Mouse (Mus musculus) embryonic facial prominence, embryonic 10.5 days (tissue): ENCODE results near the gene Tut1. TPM values are rescaled to one million over a fixed set of nuclear protein-coding genes. Genes with fewer than 3 reads are reported as not detected.

Experiments used
- DNase-seq: peaks from one replicate; pipeline ENCODE4 v3.0.0-alpha.2; 2017; ENCODE audit warnings: low spot score
- H3K27ac ChIP-seq: fragments of 300-500 bp; sonication (generic); replicated peaks from 2 replicates; pipeline ENCODE4 v1.5.1; 2016; ENCODE audit warnings: mild to moderate bottlenecking
- H3K27me3 ChIP-seq: fragments of 300-500 bp; sonication (generic); replicated peaks from 2 replicates; pipeline ENCODE4 v1.6.1; 2016; ENCODE audit warnings: low read depth, mild to moderate bottlenecking; ENCODE audit not compliant: poor library complexity, severe bottlenecking
- H3K36me3 ChIP-seq: fragments of 300-500 bp; sonication (generic); replicated peaks from 2 replicates; pipeline ENCODE4 v1.6.1; 2016; ENCODE audit warnings: mild to moderate bottlenecking, moderate library complexity
- H3K4me1 ChIP-seq: fragments of 300-500 bp; sonication (generic); 2 replicates; pipeline ENCODE4 v1.6.1; 2016
- H3K4me3 ChIP-seq: fragments of 300-500 bp; sonication (generic); 2 replicates; pipeline ENCODE4 v1.5.1; 2016; ENCODE audit warnings: mild to moderate bottlenecking, moderate library complexity
- H3K9me3 ChIP-seq: fragments of 300-500 bp; sonication (generic); 2 replicates; pipeline ENCODE4 v1.6.1; 2016; ENCODE audit warnings: mild to moderate bottlenecking
- WGBS: fragments of 180-500 bp; shearing (Covaris S2); methylation state at CpG from one replicate; pipeline ENCODE4 v1.1.7; 2016; 5-methylcytosine and 5-hydroxymethylcytosine counted together
- polyA plus RNA-seq: library from polyadenylated mRNA; unstranded; fragments of >200 nt; fragmentation: Nextera tagmentation; extraction: Ambion mirVana; gene quantifications from 2 replicates; pipeline ENCODE4 v1.2.1, GENCODE M21; 2016

Gene Tut1
- polyA plus RNA-seq, 1 experiment from 2014 or later = 45.2 TPM

DNA sequence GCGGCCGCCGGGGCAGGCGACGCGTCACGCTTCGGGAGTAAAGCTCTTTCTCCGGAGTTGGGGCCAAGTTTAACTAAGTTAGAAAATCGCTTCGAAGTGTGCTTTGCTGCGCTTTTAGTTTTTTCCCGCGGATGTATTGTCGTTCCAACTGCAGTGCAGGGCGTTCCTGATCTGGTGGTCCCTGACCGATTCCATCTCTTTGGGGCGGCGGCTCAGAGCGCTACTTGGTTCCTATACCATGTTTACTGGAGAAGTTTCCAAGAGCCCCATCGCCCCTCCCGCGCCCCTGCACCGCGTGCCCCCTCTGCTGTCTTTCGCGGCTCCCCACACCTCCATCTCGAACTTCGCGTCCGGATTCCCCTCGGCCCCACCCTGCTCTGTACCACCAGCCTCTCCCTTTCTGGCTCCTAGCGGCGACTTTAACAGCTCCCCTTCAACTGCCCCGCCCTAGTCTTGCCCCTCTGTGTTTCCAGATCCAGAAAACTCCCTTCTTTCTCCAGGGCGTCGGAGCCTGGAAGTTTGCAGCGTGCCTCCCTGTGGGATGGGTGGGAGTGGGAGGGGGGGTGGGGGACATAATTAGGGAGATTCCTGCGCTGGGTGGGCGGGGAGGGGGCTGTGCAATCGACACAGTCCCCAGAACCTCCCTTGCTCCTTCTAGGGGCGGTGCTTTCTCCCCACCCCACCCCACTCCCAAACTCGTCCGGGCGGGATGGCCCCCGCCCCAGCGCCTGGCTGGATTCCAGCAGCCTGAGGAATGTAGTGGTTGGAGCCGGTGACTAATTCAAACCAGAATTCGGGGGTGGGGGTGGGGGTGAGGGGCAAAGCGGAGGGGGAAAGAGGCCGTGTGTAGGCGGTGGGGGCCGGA is 36.2 kb downstream of the Tut1 start:
- H3K27me3 ChIP-seq = peaks cover 47% of the 10 kb centered on the region
- H3K36me3 ChIP-seq = no peaks in the 10 kb centered on the region
- under 1% methylated on average over 53 of the region's 53 CpGs for WGBS
- H3K27ac ChIP-seq = peak overlapping the region; percentile 88
- H3K4me1 ChIP-seq = peaks cover 67% of the 10 kb centered on the region
- H3K9me3 ChIP-seq = no peaks in the 10 kb centered on the region
- peak overlapping the region; percentile 79 for H3K4me3 ChIP-seq
- peak; percentile 91 for DNase-seq

DNA sequence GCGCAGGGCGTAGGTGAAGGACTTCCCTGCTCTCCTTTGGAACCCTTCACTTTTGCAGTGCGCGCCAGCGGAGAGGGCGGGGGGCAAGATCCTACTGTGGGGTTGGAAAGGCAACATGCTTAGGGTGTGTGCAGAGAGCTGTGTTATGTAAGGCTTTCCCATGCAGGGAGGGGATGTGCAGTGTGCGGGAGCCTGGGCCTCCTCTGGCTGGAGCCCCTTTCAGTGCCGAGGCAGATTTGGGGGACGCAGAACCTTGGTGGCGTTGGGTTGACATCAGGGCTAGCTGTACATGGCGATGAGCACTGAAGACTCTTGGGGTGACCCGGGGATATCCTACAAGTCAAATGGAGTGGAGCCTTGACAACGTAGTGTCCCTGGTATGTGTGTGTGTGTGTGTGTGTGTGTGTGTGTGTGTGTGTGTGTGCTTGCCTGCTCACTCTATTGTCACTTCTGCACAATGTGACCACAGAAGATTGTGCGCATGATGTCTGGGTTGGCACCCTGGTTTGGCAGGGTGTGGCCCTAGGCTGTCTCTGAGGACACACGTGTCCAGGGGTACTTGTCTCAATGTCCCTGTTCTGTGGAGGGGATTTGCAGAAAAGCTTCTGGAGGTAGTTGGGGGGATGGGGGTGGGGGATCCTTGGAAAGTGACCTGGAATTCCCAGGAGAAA is 36.9 kb downstream of the Tut1 start:
- no peak for DNase-seq
- 16% methylated on average over 15 of the region's 15 CpGs for WGBS
- peak overlapping the region; percentile 88 for H3K27ac ChIP-seq

DNA sequence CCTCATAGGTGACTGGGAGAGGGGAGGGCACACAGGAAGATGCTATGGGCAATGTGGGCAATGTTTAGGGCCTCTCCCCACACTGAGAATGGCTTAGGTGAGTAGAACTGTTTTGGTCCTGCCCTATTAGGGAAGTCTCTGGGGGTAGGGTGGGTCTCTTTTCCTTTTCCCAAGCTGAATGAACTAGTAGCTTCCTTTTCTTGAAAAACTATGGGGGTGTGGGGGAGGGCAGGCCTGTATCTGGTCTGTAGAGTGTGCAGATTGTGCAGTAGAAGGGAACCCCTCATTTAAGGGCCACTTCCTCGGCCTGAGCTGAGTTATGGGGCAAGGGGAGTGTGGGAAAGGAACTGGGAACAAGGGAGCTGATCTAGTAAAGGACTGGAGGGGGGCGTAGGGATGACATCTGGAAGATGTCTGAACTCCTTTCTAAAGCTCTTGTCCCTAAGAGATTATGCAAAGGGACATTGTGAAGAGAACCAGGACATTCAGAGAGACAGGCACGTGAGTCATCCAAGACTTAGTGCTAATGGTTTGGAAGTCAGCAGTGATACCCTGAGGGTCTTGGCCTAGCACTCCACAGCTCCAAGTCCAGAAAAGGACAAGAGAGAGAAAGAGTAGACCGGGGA is 37.7 kb downstream of the Tut1 start:
- Histone ChIP-seq H3K27ac (peak overlapping the region; percentile 88), H3K27me3 (peaks cover 47% of the 10 kb centered on the region), H3K4me3 (peak overlapping the region; percentile 79; the same call in 1 of the 2 replicates), H3K36me3 (no peaks in the 10 kb centered on the region), H3K9me3 (no peaks in the 10 kb centered on the region), H3K4me1 (peaks cover 62% of the 10 kb centered on the region)
- DNase-seq = no peak
- 65% methylated on average over 4 of the region's 4 CpGs for WGBS

More for the DNA sequence above, 36.9 kb downstream of the Tut1 start:
- H3K9me3 ChIP-seq = no peaks in the 10 kb centered on the region
- peak overlapping the region; percentile 79 for H3K4me3 ChIP-seq
- H3K4me1 ChIP-seq = peaks cover 62% of the 10 kb centered on the region
- no peaks in the 10 kb centered on the region for H3K36me3 ChIP-seq
- peaks cover 47% of the 10 kb centered on the region for H3K27me3 ChIP-seq

DNA sequence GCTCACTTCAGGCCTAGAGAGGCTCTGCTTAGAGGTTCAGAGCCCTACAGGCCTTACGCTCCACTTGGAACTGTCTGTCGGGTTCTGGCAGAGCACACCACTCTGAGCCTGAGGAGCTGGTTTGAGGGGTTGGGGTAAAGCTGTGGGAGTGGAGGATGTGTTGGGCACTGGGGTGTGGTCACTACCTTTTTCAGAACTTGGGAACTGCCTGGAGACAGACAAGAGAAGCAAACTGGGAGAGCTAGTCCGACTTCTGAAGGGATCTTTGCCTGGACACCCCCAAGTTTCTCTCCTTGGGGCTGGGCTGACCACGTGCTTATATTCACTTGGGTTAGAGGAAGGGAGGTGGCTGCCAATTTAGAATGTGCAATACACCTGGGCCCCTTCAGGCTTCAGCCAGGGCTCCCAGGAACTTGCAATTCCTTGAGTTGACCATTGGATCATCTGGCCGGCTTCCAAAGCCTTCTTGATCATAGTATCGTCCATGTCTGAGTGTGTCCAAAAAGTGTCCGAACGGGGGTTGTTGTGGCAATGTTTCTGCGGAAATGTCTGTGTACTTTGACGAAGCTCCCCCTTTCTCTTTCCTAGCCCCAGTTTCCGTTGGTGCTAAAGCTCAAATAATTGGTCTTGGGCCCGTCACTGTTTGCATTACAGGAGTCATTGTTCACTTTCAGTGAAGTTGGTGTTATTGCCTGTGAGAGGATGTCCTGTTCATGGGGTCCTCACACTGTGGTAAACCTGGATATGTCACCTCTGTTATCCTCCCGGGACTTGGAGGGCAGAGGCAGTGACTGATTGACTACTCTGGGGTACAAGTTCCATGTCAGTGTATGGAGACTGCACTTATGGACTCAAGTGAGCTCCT is 38.5 kb downstream of the Tut1 start:
- H3K36me3 ChIP-seq = no peaks in the 10 kb centered on the region
- H3K4me1 ChIP-seq = peaks cover 62% of the 10 kb centered on the region
- H3K9me3 ChIP-seq = no peaks in the 10 kb centered on the region
- peak overlapping the region; percentile 79; the same call in 1 of the 2 replicates for H3K4me3 ChIP-seq
- 82% methylated on average over 13 of the region's 13 CpGs for WGBS
- H3K27ac ChIP-seq = peak overlapping the region; percentile 88
- no peak for DNase-seq
- peaks cover 47% of the 10 kb centered on the region for H3K27me3 ChIP-seq

DNA sequence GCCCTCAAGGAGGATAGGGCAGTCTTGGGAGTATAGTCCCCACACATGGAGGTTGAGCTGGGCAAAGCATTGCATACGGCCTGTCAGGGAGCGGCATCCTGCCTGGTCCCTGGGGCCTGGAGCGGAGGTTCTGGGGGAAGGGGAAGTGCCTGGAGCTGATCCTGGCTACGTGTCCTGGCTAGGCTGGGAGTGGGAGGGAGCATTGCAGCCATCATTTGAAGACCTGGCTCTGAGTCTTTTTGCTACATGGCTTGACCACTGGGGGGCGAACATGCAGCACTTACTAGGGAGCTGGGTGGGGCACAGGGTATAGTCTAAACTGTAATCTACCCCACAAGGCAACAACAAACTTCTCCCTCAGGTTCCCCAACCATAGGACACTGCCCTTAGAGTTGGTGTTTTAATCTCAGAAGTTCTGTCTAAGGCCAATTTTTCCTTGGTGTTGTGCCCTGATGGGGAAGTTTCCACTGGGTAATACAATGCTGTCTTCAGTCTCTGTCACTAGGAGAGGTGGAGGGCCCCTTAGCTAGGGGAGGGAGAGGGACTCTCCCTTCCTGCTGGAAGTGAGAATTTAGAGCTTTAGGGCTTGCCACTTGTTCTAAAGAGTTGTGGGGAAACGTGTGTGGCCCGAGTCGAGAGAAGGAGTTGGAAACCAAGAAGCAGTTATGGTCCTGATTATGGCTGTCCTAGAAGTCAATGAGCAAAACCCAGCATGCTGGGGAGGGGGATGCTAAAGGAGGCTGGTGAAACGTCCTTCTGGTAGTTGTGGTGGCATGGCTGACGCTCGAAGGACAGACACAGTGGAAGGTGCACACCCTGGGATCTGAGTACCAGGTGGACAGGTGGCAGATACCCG is 39.4 kb downstream of the Tut1 start:
- Histone ChIP-seq H3K27me3 (peaks cover 39% of the 10 kb centered on the region), H3K4me1 (peaks cover 64% of the 10 kb centered on the region), H3K36me3 (no peaks in the 10 kb centered on the region), H3K27ac (peak overlapping the region; percentile 55), H3K9me3 (no peaks in the 10 kb centered on the region), H3K4me3 (peak overlapping the region; percentile 25; the same call in 1 of the 2 replicates)
- WGBS = 32% methylated on average over 12 of the region's 12 CpGs
- peak; percentile 80 for DNase-seq

DNA sequence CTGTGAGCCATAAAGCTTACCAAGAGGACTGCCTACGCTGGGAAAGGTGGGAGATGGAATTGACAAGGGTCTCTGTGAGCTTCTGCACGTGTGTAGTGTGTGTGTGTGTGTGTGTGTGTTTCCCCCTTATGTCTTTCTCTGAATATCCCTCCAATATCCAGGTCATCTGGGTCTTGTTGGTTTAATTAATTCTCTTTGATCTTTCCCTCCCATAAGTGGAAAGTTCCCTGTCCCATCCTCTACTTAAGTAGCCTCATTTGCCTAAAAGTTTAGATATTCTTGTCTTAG is 39.9 kb downstream of the Tut1 start:
- Histone ChIP-seq H3K4me1 (peaks cover 59% of the 10 kb centered on the region), H3K9me3 (no peaks in the 10 kb centered on the region), H3K27me3 (peaks cover 33% of the 10 kb centered on the region), H3K27ac (no peak overlapping the region; the same call in 1 of the 2 replicates), H3K4me3 (no peak overlapping the region), H3K36me3 (no peaks in the 10 kb centered on the region)
- DNase-seq = no peak
- 66% methylated on average over 2 of the region's 2 CpGs for WGBS

DNA sequence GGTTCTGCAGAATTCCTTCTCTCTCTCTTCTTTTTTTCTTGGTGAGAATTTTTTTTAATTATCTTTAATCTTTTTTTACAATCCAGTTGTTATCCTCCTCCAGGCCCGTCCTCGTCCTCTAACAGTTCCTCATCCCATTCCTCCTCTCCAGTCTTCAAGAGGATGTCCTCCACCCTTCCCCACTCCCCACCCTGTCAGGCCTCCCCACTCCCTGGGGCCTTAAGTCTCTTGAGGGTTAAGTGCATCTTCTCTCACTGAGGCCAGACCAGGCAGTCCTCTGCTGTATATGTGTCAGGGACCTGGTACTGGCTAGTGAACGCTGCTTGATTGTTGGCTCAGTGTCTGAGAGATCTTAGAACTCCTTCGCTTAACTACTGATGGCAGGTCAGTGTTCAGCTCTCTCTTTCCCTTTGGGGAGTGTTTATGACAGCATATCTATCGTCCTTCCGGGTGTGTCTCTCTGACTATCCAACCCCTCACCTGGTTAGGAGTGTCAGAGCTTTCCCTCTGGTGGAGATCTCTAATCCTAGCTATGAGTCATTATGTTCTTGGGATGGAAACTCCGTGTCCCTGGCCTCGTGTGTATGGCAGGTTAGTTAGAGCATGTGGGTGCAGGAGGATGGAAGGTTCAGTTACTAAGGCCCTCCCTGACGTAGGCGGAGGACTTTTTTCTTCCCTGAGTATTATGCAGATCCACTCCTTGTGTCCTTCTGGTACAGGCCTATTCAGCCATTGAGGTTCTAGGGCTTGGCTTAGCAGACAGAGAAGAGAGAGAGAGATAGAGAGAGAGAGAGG is 41.4 kb downstream of the Tut1 start:
- Histone ChIP-seq H3K9me3 (no peaks in the 10 kb centered on the region), H3K27me3 (peaks cover 21% of the 10 kb centered on the region; the same call in 1 of the 2 replicates), H3K27ac (no peak overlapping the region), H3K4me3 (no peak overlapping the region), H3K4me1 (peaks cover 44% of the 10 kb centered on the region), H3K36me3 (peaks cover 3% of the 10 kb centered on the region)
- 84% methylated on average over 10 of the region's 10 CpGs for WGBS
- DNase-seq = no peak

DNA sequence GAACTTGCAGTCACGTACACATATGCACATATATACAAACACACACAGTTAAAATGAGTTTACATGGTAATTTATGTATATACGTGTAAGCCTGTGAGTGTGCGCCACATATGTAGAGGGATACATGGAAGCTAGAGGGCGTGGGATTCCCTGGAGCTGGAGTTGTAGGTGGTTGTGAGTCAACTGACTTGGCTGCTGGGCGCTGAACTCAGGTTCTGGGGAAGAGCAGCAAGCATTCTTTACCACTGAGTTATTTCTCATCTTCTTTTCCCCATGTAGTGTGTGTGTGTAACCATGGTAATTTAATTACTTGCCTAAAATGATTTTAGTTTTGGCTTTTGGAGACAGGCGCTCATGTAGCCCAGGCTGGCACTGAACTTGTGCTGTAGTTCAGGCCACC is 43.0 kb downstream of the Tut1 start:
- Histone ChIP-seq H3K36me3 (peaks cover 19% of the 10 kb centered on the region), H3K4me3 (no peak overlapping the region)
- 91% methylated on average over 6 of the region's 6 CpGs for WGBS

DNA sequence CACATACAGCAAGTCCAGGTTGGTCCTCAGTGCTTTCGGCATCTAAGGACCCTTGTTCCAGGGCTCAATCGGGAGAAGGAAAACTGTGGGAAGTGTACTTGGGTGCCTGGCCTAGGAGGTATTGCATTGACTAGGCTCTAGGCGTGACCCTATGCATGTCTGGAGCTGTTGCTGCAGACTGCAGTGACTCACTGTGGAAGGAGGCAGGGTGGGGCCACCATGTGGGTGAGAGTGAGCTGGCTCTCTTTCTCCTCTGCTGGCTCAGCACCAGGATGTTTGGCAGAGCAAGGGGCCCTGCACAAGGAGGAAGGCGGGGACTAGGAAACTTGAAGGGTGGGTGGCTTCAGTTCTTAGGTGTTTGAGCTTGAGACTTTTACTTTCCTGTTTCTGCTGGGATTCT is 43.9 kb downstream of the Tut1 start:
- H3K36me3 ChIP-seq = peaks cover 29% of the 10 kb centered on the region
- H3K4me1 ChIP-seq = peaks cover 19% of the 10 kb centered on the region
- DNase-seq = no peak
- WGBS = 79% methylated on average over 4 of the region's 4 CpGs
- no peaks in the 10 kb centered on the region for H3K9me3 ChIP-seq
- H3K4me3 ChIP-seq = no peak overlapping the region
- 0 out of 2 replicates have a peak overlapping the region, but pooled peaks have one; percentile 24 for H3K27ac ChIP-seq
- no peaks in the 10 kb centered on the region for H3K27me3 ChIP-seq

More for the DNA sequence above, 43.0 kb downstream of the Tut1 start:
- no peak for DNase-seq
- Histone ChIP-seq H3K27ac (no peak overlapping the region), H3K27me3 (peaks cover 5% of the 10 kb centered on the region; the same call in 1 of the 2 replicates), H3K9me3 (no peaks in the 10 kb centered on the region), H3K4me1 (peaks cover 28% of the 10 kb centered on the region)

DNA sequence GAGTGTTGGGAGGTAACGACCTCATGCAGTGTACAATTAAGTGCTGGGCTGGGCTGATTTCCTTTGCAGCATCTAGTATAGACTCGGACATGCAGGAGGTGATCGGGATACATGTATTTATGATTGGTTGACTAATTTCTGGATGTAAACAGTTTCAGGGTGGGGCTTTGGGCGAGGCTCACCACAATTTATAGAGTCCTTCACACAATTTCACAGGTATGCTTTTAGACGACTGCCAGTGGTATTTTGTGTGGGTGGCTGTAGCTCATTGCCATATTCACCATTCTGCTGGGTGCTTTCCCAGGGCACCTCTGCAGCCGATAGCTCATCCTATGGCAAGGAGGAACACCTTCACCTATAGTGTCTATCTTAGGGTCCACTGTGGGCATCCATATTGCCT is 44.9 kb downstream of the Tut1 start:
- peaks cover 39% of the 10 kb centered on the region for H3K36me3 ChIP-seq
- no peaks in the 10 kb centered on the region for H3K27me3 ChIP-seq
- no peak for DNase-seq
- 91% methylated on average over 6 of the region's 6 CpGs for WGBS
- H3K27ac ChIP-seq = no peak overlapping the region
- H3K9me3 ChIP-seq = no peaks in the 10 kb centered on the region
- peaks cover 9% of the 10 kb centered on the region for H3K4me1 ChIP-seq
- no peak overlapping the region for H3K4me3 ChIP-seq

DNA sequence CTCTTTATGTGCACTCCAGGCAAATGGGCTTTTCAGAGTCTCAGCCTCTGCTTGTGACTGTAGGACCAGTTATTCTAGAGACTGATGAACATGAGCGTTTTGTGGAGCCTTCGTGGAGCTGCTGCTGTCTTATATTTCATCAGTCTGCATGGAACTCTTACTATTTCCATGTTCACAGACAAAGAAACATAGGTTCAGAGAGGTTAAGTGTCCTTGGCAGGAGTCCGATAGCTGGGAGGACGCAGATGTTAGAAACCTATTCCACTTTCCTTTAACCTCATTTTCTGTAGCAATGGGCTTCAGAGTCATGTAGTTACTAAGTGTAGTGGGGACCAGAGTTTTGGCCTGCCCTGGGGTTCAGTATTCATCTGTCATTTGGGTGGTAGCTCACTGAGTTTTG is 45.6 kb downstream of the Tut1 start:
- H3K4me1 ChIP-seq = peaks cover 8% of the 10 kb centered on the region
- peaks cover 44% of the 10 kb centered on the region for H3K36me3 ChIP-seq
- H3K4me3 ChIP-seq = no peak overlapping the region
- H3K27ac ChIP-seq = no peak overlapping the region
- 91% methylated on average over 4 of the region's 4 CpGs for WGBS
- no peaks in the 10 kb centered on the region for H3K9me3 ChIP-seq
- DNase-seq = no peak
- H3K27me3 ChIP-seq = no peaks in the 10 kb centered on the region
